Mouse (Mus musculus): ENCODE measurements around the gene Ccdc62.

DNA sequence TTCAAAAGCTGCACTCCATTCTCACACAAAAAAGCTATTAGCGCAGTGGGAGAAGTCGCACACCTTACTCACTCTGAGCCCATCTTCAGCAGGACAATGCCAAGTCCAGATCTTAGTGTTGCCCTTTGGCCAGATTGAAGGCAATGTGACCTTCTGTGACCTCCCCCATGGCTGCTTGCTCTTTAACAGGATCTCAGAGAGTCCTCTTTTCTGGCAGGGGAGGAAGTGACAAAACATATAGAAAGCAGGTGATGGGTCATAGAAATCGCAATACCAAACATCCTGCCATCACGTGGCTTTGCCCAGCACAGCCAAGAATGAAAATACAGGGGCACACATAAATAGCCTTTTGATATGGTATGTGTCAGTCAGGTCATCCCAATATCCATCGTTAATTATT is 39.5 kb upstream of the Ccdc62 start:
- TF ChIP-seq CTCF (IDR thresholded peaks at IDR 0.05; ENCODE audit: control insufficient read depth, insufficient read depth, low read length) (no peak), POLR2A (IDR thresholded peaks at IDR 0.05; ENCODE audit: borderline replicate concordance, control insufficient read depth, low read depth, low read length) (no peak)
